Mouse (Mus musculus): ENCODE measurements around the gene Tango6. TPM values are rescaled to one million over a fixed set of nuclear protein-coding genes. Genes with fewer than 3 reads are reported as not detected.
"Not testable (repeated sequence)": the region's sequence is repeated elsewhere in the genome, so short reads cannot be mapped to it uniquely, and the experiment has no call there.

Tango6 gene
- total and polyA plus RNA-seq, 3 experiments, result 4.8 to 10.9 (median 7.9) TPM

- DNase-seq, result no peak
Measured at GRCm38 (mm10) chr8:106761317-106761716, 78.4 kb downstream of the Tango6 start.

DNA sequence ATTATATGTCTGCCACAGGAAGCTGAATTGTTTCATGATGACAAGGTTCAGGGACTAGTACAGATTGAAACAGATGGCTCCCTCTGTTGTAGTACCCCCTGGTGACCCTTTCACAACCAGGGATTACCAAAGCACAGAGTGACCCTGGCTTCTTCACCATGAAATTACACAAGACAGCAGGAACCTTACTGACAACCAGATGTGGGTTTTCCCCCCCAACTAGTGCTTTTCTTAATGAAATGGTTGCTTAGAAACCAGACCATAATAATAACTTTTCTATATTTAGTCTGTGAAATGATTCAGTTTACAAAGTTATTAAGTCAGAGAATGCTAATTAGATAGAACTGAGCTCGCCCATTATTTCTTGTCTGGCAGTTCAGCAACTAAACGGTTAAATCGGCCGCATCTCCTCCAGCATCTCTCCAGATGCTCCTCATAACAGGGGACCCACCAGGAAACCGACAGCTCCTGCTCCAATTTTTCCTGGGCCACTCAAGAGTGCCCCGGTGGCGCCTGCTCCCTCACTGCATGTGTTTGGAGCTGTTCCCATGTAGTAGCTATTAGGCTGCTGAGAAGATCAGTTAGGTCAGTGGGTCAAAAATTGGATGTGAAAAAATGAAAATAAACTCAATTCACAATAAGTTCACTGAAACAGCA, 79.1 kb downstream of the Tango6 start:
- no peak for DNase-seq

GRCm38 (mm10) chr8:106764529-106764928, 81.7 kb downstream of the Tango6 start:
- no peak for DNase-seq

- DNase-seq, result no peak
Measured at GRCm38 (mm10) chr8:106765570-106765969, 82.7 kb downstream of the Tango6 start.

DNA sequence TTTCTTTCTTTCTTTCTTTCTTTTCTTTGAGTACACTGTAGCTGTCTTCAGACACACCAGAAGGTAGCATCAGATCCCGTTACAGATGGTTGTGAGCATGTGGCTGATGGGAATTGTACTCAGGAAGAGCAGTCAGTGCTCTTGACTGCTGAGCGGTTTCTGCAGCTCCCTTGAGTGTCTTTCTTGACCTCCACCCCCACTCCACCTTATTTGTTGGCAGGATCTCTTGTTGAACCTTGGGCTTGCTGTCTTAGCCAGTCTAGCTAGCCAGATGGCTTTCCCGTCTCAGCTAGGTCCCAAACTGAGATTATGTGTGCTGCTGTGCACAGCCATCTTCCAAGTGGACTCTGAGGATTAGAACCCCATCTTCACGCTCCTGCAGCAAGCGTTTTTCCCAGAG, 83.9 kb downstream of the Tango6 start:
- no peak for DNase-seq

DNA sequence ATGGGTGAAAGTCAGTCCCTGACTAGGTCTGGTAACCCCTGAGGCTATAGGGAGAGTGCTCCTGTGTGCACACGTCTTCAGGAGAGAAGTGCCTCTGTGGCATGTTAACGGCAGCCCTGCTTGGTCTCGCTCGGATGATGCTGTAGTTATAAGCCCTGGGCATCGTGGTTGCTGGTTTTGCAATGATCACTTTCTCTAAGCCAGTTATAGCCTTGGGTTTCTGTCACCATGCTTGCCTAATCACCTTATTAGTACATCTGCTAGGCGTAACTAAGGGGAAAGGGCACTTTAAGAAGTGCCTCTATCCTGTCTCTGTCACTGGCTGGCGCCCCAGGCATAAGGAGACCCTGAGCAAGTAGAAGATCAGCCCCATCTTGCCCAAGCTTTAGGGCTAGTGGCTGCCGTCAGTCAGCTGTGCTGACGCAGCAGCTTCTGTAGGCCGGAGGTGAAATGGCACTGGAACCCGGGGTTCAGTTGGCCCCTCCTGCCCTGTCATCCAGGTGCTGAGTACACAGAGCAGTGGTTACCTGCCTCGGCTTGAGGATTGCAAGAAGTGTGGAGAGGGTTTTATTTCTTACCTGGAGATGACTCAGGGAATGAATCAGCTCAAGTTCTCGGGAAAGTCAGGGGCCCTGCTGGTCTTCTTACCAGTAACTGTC, 86.4 kb downstream of the Tango6 start:
- no peak for DNase-seq

- DNase-seq, result no peak
Measured at GRCm38 (mm10) chr8:106770596-106771179, 87.8 kb downstream of the Tango6 start.

GRCm38 (mm10) chr8:106772094-106772493, 89.2 kb downstream of the Tango6 start:
- DNase-seq, result no peak

DNA sequence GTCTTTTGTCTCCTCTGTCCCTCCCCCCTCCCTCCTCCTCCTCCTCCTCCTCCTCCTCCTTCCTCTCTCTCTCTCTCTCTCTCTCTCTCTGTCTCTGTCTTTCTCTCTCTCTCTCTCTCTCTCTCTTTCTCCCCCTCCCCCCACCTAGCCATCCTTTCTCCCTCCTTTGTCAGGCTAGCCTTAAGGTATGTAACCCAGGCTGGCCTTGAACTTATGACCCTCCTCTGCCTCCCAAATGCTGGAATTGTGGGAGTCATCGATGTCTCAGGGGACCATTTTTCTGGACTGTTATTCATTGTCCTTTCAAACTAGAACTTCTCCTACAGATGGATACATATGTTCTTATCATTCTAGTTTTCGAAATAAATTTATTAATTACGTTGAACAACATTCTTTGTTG, 89.6 kb downstream of the Tango6 start:
- DNase-seq, result no peak

GRCm38 (mm10) chr8:106774567-106775320, 91.9 kb downstream of the Tango6 start:
- no peak for DNase-seq

- DNase-seq, result no peak
Measured at GRCm38 (mm10) chr8:106789623-106790022, 106.8 kb downstream of the Tango6 start.

DNA sequence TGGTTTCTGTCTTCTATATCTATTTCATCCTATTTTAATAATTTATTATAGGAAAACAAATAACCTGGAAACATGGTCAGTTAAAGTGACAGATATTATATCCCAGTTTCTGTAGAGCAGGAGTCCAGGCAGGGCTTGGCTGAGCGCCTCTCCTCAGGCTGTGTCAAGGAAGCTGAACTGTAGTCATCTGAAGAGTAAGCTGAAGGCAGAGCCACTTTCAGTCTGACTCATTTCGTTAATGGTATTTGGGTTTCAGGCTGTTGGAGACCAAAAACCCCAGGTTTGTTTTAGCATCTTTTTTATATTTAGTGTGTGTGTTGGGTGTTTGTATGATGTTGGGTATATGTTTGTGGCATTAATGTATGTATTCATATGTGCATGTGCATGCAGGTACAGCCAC, 112.0 kb downstream of the Tango6 start:
- no peak for DNase-seq

DNA sequence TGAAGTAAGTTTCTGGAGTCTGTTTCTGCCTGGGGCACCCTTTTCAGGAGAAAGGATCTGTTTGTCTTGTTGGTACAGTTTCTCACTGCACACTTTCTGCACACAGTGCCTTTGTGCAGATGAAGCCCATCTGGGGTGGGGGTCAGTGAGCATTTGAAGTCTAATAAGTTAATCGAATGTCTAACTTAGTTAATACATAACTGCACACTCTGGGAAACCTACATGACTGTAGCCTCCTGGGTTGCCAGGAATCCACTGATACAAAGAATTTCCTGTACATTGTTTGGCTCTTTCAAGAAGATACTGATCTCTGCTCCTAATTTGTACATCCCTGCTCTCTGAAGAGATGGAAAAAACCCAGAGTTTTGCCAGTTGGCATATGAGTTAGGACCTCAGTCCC, 117.0 kb downstream of the Tango6 start:
- no peak for DNase-seq

DNA sequence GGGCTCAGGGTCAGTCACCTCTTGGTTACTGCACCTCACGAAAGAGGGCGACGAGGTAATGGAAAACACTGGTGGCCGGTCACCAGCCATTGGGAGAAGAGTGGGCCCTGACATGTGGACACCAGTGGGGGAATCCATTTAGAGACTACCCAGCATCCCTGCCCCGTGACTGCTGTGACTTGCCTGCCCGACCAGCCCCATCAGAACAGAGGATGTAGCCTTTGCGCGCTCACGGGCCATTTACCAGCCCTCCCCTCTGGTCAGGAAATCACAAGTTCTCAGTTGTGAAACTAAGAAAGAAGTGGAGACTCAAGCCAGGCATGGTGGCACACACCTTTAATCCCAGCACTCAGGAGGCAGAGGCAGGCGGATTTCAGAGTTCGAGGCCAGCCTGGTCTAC, 118.4 kb downstream of the Tango6 start:
- no peak for DNase-seq

DNA sequence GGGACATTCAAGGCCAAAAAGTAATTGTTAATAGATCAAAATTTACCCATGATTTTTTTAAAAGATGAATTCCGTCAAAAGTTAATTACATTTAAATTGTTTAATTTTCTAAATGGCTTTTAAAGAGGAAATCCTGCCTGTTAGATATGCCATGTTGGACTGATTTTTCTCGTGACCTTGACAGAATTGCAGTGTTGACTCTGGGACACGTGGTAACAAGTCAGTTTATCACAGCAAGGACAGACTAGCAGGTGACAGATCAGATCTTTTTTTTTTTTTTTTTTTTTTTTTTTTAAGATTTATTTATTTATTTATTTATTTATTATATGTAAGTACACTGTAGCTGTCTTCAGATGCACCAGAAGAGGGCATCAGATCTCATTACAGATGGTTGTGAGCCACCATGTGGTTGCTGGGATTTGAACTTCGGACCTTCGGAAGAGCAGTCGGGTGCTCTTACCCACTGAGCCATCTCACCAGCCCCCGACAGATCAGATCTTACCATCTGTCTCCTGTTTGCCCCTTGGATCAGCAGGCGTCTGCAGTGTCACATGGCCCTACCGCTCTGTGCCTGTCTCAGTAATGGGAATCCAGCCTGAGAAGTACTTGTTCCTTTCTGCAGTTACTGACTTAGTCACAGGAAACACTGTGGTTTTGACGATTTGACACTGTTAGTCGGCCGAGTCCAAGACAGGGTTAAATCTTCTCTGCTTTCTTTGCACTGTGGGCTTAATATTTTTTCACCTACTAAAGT, 119.7 kb downstream of the Tango6 start:
- DNase-seq, result not testable (repeated sequence)

DNA sequence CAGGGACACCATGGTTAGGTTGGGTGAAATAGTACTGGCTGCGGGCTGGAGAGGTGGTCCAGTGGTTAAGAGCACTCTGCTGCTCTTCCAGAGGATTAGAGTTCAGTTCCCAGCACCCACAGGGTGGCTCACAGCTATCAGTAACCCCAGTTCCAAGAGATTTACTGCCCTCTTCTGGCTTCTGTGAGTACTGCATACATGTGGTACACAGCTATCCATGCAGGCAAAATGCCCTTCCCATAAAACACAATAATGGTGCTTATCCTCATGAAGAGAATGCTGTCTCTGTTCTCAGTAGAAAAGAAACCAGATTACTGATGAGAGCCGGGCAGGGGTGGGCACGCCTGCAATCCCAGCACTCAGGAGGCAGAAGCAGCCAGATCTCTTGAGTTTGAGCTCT, 123.0 kb downstream of the Tango6 start:
- no peak for DNase-seq

DNA sequence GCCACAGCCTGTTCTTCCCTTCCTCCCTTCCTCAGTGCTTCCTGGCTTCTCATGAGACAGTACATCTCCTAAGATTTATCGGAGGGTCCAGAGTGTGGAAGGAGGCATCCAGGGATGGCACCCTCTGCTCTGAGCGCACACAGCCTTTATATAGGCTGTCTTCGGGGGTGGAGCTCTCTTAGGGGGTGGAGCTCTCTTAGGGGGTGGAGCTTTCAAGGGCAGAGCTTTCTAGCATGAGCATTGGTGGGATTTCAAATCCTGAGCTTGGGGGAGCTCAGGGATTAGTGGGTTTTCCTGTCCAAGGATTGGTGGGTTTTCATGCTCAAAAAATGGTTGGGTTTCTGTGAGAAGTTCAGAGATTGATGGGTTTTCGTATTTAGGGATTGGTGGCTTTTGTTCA, 124.6 kb downstream of the Tango6 start:
- no peak for DNase-seq

GRCm38 (mm10) chr8:106809726-106810125, 126.9 kb downstream of the Tango6 start:
- no peak for DNase-seq

- DNase-seq, result no peak
Measured at GRCm38 (mm10) chr8:106810406-106810805, 127.5 kb downstream of the Tango6 start.

DNA sequence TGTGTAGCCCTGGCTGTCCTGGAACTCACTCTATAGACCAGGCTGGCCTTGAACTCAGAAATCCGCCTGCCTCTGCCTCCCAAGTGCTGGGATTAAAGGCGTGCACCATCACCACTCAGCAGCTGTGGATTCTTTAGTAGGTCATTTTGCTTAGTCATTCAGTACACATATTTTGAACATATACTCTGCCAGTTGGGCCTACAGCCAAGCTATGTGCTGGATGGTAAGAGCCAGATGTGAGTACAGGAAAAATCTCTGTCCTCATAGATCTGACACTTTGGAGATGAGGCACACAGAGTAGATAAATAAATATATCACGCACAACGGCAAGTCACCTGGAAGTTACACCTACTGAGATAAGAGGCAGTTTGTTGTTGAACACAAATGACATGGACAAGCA, 129.7 kb downstream of the Tango6 start:
- DNase-seq, result no peak

- no peak for DNase-seq
Measured at GRCm38 (mm10) chr8:106816431-106817170, 133.7 kb downstream of the Tango6 start.

Measured in adrenal gland, adult 2 months (tissue).